Mouse (Mus musculus) thymus, postnatal 14 days (tissue): Measurements from ENCODE around the gene Dhx35.
A peak's percentile ranks its signal among the peaks of the same experiment; 100 is the strongest.

ENCODE experiments used
- DNase-seq: peaks from one replicate; pipeline ENCODE4 v3.0.0; 2021

Gene Dhx35

DNA sequence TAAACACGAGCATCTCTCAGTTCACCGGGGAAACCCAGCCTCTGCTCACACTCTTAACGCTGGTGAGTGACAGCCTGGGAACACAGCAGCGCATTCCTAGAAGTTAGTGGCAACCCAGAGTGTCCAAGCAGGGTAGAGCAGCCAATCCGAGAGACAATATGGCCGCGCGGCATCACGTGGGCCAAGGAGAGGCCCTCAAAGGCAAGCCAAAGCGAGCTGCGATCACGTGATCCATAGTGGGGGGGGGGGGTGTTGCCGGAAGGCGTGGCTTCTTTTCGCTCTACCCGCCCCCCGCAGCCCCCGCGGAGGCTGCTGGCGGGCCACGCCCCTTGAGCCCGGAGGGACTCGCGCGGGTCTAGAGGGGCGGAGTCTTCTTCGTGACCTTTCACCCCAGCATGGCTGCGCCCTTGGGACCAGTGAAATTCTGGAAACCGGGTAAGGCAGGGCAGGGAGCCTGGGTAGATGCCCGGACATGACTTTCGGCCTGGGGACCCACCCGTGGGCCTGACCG is at the start of gene Dhx35:
TSS of gene Dhx35 (plus strand) at position 314 of the 511 bp plus-strand sequence.
- DNase-seq: peak; percentile 95

DNA sequence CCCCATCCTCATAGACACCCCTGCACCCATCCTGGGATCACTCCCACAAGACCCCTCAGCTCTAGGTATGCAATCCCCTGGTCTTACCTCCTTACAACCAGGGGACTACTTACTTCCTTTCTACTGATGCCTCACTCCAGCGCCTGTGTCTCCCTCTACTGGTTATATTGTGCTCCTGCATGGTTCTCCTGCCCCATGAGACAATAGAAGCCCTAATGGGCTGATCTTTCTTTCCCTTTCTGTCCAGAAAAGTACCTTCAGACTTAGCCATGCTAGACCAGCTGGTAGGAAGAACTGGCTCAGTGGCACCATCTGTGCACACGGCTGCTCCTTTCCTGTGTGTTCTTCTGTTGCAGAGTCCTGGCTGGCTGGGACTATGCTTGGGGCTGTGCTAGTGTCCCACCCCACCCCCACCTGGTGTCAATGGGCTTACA is 49.5 kb upstream of the Dhx35 start:
- DNase-seq: peak; percentile 73

DNA sequence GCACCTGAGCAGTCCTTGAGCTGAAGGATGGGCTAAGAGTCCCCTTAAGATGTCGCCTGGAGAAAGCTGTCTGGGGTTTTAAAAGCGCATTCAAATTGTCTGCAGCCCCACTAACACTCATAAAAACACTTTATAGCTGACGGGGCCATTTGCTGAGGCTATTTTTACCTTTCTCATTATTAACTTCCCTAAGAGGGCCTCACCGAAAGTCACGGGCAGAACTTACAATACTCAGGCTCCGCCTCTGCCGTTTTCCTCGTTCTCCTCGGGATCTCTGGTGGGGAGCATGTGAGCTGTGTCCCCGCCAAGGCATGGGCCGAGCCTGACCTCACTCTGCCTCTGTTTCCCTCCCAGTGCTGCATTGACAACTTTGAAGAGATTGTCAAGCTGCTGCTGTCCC is 48.4 kb upstream of the Dhx35 start:
- DNase-seq: no peak

DNA sequence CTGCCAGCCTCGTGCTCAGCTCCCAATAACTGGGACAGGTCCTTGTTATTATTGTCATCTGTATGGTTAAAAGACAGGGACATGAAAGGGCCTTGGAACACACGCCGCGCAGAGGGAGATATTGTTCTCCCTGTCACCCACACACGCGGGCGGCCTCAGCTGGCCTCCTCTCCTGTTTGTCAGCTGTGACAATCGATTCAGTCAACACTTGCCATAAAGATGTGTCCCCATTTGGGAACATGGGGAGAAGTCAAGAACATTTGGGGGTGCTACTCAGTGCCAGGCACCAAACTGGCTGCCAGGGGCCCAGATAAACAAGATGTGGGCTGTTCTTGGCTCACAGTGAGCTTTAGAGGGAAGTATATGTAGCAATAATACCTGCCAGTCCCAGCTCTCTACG is 45.2 kb upstream of the Dhx35 start:
- DNase-seq: no peak

DNA sequence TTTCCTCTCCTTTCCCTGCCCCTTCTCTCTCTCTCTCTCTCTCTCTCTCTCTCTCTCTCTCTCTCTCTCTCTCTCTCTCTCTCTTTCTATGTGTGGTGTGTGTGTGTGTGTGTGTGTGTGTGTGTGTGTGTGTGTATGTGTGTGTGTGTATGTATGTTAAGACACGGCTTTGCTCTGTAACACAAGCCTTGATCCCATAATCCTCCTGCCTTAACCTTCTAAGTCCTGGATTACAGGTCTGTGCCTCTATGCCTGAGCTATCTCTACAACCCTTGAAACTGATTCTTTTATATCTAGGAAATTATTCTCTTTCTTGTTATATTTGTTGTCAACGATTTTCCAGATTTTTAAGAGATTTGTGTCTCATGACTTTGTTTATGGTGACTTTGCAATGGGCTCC is 34.4 kb upstream of the Dhx35 start:
- no peak for DNase-seq

DNA sequence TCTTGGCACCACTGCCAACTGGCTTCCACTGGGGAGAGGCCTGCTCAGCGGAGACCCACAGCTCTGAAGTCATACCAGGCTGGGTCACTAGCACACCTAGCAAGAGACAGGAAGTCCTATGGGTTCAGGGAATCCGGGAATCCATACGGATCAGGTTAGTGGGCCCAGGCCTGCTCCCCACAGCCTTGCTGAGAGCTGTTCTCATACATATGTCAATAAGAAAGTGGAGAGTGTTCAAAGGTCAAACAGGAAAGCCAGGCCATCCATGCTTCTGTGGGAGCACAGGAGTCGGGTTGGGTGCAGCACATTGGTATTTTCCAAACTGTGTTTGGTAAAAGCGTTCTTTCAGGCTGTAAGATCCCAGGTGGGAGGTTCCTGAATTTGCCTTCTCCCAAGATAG is 32.3 kb upstream of the Dhx35 start:
- no peak for DNase-seq

DNA sequence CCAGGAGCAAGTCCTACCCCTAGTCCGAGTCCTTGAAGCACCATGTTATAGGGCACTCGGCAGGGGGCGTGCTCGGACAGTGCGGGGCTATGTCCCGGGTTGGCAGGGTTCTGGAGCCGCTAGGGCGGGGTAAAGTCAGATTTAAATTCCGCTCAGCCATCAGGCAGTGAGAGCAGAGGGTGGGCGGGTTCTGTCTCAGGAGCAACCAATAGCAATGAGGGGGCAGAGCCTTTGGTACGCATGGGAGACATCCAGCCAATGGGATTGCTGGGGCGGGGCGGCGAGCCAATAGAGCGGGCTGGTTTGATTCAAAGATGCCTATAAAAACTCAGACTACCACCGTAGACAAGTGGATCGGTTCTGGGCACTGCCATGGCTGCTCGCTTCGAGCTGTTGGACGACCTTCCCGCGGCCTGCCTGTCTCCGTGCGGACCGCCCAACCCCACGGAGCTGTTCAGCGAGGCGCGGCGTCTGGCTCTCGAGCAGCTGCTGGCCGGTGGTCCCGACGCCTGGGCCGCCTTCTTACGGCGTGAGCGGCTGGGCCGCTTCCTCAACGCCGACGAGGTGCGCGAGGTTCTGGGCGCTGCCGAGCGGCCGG is 26.8 kb upstream of the Dhx35 start, which contains the start of gene Fam83d:
TSS of gene Fam83d (plus strand) at position 352 of the 598 bp plus-strand sequence.
- peak; percentile 98 for DNase-seq

DNA sequence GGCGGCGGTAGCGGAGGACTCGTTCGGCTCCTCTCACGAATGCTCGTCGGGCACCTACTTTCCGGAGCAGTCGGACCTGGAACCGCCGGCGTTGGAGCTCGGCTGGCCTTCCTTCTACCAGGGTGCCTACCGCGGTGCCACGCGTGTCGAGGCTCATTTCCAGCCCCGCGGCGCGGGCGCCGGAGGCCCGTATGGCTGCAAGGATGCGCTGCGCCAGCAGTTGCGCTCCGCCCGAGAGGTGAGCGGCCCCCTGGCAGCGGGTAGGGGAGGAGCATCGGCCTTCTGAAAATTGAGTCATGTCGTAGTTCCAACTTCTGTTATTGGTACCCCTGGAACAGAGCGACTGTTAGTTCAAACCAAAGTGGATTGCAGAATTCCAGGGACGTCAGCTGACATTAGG is 26.3 kb upstream of the Dhx35 start:
- peak; percentile 81 for DNase-seq

DNA sequence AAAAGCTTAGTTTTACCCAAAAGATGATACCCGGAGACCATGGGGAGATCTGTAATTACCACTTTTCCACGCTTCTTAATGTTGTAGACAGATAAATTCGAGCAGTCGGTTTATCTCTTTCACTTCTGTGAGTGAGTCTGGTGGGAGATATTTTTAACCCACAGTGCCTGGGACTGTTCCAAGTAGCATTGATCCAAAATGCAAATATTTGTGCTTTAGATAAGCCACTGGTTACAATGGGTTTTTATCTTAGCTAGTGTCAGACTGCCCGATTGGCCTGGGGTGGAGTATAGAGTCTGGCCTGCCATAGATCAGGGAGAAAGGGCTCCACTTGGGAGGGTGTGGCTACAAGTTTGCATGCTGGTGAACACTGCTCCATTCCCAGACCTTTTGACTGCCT is 25.8 kb upstream of the Dhx35 start:
- no peak for DNase-seq

DNA sequence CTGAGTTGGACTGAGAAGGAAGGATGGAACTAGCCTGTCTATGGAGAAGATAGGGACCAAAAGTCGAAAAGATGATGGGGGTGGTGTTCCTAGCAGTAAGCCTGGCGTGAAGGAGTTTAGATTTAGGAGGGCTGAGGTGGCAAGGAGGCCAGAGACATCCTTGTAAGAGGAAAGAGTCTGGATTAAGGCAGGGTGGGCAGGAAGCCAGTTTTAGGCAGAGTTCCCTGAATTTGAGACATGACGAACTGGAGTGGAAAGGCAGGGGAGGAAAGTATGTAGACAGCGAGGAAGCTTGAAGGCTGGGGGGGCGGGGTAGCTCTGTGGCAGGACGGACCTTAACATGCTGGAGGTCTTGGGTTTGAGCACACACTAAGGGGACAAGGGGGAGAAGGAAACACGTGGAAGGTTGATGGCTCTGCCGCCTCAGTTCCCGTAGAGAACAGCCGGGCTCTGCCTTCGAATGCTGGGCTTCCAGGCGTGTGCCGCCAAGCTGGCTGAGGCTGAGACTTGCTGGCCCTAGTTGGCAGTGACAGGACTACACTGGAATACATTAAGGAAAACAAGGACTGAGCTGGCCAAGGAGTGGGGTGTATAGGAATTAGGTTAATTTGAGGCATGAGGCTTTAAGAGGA is 24.4 kb upstream of the Dhx35 start:
- DNase-seq: no peak

DNA sequence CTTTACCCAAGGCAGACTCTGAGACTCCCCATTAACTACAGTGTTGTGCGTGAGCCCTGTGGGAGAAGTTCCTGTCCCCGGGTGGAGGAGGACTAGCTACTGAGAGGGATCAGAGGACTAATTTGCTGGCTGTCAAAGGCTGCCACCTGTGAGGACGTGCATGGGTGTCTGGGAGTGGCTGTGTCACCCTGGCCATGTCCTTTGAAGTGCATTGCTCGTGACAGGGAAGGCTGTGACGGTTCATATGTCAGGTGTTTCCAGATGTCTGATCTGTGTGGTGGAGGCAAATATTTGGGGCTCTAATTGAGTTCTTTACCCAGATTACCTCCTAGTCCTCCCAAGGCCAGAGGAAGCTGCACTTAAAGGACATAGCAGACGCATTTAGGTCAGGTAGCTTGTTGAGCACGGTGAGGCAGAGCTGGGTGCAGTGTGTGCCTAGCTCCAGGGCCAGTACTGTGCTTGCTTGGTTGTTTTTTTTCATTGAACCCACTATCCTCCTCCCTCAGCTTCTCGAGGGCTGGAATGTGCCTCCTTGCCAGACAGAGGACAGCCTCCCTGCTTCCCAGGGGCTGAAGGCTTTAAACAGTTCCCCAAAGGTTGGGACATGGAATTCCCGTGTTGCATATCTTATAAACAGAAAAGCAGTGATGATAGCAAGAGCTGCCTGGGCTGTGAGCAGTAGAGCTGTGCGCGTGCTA is 23.4 kb upstream of the Dhx35 start:
- peak; percentile 42 for DNase-seq

DNA sequence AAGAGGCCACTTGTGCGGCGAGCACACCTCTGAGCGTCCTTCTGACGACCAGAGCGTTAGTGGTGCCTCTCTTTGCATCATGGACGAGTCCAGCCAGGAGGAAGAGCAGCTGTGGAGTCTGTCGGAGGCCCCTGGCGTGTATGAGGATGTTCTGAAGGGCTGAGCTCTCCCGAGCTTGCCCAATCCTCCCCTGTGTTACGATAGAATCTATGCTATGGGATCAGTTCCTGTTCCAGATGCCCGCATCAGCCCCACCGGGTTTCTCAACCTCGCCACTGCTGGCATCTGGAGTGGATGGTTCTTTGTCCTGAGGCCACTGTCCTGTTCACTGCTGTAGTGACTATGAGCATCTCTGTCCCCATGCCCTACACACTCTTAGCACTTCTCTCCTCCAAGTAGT is 21.8 kb upstream of the Dhx35 start:
- DNase-seq: no peak

DNA sequence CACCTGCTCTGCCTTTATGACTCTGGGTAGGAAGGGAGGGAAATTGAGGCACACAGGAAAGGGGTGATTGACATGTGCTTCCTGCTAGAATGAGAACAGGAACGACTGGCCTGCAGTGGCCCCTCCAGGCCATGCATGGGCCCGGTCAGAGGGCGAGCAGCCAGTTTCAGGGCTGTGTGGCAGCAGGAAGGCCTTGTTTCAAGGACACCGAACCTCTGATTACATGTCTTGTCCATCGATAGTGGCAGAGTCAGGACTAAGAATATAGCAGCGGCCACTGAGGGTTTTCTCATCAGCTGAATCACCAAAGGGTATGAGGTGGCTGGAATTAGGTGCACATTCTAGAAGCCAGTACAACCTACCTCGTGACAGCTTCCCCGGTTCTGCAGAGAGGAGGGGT is 19.7 kb upstream of the Dhx35 start:
- no peak for DNase-seq

DNA sequence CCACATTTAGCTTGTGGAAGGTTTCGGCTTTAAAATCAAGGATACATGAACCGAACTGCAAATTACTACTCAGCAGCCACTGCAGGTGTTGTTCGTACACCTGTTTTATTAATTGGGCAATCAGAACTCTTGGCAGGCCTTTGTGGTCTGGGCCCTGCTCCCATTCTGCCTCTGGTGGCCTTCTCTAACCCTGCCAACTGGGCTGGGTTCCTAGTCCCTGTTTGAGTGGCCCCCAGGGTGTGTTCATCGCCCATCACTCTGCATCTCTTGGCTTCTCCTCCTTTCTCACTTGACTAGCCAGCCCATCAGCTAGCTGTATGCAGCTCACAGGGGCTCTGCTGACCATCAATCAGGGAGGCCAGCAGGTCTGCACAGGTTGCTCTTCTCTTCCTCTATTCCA is 17.9 kb upstream of the Dhx35 start:
- no peak for DNase-seq

DNA sequence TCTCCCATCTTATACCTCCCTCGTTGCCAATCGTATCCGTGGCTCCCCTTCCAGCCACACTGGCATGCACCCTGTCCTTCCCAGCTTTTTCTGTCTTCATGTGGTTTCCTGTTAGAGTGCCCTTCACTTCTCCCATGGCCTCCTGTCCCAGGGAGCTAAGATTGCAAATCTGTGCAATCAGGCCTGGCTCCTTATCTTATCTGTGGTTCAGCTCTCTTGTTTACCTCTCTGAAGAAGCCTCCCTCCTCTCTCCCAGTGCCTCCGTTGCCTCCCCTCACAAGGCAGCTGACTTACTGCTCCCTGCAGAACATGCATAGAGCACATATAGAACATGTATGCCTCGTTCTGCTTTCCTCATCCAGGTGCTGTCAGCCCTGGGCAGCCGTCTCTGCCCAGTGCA is 17.1 kb upstream of the Dhx35 start:
- no peak for DNase-seq

DNA sequence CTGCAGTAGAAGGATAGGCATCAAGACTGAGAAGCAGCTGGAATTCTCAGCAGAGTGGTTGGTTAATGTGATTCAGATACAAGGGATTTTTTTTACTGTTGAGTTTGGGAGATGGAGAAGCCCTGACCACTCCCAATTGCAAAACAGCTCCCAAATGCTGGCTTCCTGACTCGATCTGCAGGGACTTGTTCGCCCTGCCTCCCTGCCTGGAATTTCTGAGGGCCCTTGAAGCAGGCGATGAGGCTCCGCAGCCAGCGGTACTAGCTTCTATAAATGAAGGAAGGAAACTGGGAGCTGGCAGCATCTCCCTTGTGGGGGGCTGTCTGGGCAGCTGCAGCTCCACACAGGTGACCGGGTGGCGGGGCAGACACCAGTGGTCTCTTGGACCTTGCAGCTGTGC is 16.3 kb upstream of the Dhx35 start:
- no peak for DNase-seq

DNA sequence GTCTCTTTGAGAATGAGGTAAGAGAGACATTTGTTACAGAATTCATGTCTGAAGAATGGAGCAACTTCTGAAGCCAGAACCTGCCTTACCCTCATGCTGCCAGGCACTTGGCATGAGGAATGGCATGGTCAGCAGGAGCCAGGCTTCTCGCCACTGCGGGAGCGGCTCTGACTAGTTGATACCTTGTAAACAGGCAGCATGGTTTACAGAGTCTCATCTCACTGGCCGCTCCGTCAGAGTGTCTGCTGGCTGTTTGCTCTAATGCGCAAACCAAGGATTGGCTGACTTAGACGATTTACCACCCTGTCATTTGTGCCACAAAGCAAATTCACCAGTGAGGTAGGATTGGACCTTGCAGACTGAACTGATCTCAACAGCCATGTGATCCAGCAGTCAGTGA is 13.5 kb upstream of the Dhx35 start:
- no peak for DNase-seq

DNA sequence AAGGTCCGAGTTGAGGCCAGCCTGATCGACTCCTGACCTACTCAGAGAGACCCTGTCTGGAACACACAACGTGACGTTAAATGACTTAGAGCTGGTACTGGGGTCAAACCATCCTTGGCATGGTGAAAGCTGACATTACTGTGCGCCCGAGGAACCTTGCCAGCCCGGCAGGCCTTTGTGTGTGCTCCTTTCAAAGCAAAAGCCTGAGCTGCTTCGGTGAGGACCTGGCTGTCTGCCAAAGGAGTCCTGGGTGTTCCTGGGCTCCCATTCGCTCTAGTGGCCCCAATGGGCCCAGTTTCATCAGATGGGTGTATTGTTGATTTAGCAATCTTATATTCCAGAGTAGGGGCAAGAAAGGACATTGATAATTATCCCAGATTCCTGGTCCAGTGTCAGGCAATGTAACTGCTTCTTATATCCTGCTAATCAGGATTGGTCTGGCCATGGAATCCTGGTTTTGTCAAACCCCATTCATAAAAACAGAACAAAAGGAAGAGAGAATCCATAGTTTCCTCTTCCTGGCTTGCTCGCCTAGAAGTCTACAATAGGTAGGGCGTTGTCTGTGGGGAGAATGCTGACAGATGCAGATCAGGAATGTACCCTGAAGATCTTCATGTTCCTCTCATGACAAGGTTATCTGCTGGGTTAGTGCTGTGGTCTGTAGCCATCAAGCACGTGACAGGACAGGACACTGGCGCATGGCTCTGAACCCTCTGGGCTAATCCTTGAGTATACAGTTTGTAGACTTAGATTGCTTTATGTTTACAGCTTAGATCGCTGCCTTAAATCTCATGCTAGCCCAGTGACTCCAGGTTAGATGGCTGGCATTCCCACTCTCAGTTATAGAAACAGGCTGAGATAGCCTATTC is 7.4 kb upstream of the Dhx35 start:
- no peak for DNase-seq

DNA sequence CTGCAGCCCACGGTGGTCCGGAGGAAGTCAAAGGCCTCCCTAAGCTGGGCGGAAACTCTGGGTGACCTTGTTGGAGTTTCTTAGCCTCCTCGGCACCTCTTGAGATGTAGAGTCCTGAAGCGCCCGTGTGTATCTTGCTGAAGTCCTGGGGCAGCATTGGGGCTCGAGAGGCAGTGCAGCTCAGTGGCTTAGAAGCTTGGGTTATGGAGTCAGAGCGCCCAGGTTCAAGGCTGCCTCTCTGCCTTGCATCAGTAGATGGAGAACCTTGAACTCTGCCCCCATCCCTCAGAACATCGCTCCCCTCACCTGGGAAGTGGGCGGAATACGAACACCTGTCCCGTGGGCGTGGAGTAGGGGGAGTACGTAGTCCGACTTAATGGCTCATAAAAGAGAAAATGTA is 436 bp downstream of the Dhx35 start:
- DNase-seq: no peak

DNA sequence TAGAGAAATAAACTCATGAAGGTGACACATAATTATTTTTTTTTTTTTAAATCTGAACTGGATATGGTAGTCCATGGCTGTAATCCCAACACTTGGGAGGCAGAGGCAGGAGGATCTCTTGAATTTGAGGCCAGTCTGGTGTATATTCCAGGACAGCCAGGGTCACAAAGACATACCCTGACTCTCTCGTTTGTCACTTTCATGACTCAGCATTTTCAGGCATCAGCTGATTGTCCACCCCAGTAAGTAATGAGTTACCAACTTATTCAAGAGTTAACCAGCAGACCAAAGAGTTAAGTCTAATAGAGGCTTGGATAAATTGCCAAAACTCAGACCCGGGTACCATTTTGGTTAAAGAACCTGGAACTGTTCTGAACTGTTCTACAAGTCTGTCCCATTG is 1.3 kb downstream of the Dhx35 start:
- DNase-seq: no peak

DNA sequence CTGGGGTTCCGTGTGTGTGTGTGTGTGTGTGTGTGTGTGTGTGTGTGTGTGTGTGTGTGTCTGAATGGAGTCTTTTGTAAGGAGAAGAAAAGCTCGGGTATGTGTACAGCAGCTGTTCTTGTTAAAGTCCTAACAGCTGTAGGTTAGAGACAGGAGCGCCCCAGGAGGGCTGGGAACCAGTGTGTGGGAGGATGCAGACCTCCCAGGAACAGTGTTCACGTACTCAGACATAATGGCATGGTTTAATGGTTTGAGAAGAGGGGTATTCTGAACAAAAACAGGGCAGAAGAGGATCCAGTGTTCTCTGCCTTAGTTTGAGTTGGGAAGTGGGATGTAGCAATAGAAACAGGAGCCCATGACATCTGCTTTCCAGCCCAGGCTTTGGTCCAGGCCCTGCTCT is 4.7 kb downstream of the Dhx35 start:
- DNase-seq: no peak

DNA sequence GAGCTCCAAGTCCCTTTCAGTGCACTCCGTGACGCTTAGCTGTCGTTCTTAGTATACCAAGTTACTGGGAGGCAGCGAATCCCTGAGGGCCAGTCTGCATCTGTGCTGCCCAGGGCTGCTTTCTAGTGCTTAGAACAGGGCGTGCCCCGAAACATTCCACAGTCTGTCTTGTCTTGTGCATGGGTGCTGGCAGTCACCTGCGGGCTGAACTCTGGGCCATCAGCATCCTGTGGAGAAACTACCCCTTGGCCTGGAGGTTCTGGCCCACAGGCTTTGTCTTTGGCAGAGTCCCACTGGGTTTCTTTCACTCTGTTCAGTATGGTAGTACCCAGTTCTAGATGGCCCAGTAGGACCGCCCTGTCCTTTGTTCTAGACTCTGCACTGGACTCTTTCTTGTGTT is 6.2 kb downstream of the Dhx35 start:
- no peak for DNase-seq

DNA sequence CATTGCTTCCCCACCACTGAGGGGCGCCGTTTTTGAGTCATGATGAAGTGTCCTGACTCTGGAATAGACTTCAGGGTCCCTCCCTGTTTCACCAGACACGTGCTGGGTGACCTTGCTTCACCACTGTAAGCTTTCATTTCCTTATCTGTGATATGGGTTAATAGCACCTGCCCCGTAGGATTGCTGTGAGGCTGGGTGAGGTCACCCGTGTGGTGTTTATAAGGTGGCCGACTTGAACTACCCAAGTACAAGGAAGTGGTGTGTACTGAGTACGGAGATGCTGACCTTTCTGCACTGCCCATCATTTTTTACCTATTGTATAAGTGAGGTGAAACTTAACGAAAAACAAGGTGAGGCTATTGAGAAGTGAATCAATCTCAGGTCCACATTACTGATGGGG is 9.0 kb downstream of the Dhx35 start:
- no peak for DNase-seq
